Mouse (Mus musculus) heart, embryonic 13.5 days (tissue): ENCODE measurements around the gene Fancm. TPM values are rescaled to one million over a fixed set of nuclear protein-coding genes. Genes with fewer than 3 reads are reported as not detected.
"Not testable (repeated sequence)": the region's sequence is repeated elsewhere in the genome, so short reads cannot be mapped to it uniquely, and the experiment has no call there.

Experiments
- ATAC-seq: fragments of 200-750 bp; cut with Nextera tagmentation; 2 replicates; pipeline ENCODE4 v1.8.0; 2017; ENCODE audit warnings: moderate TSS enrichment; ENCODE audit not compliant: insufficient number of reproducible peaks, low FRiP score, low TSS enrichment; ENCODE audit errors: extremely low read depth
- H3K27ac ChIP-seq: fragments of 300-500 bp; sonication (generic); replicated peaks from 2 replicates; pipeline ENCODE4 v1.5.1; 2015; ENCODE audit warnings: moderate library complexity, mild to moderate bottlenecking, inconsistent platforms
- H3K27me3 ChIP-seq: fragments of 300-500 bp; sonication (generic); replicated peaks from 2 replicates; pipeline ENCODE4 v1.6.1; 2015; ENCODE audit warnings: mild to moderate bottlenecking, inconsistent platforms
- H3K36me3 ChIP-seq: fragments of 300-500 bp; sonication (generic); 2 replicates; pipeline ENCODE4 v1.6.1; 2015; ENCODE audit warnings: mild to moderate bottlenecking, inconsistent platforms
- H3K4me1 ChIP-seq: fragments of 300-500 bp; sonication (generic); 2 replicates; pipeline ENCODE4 v1.6.1; 2015; ENCODE audit warnings: inconsistent platforms
- H3K4me2 ChIP-seq: fragments of 300-500 bp; sonication (generic); 2 replicates; pipeline ENCODE4 v1.6.1; 2015; ENCODE audit warnings: inconsistent platforms, mild to moderate bottlenecking, moderate library complexity
- H3K4me3 ChIP-seq: fragments of 300-500 bp; sonication (generic); 2 replicates; pipeline ENCODE4 v1.5.1; 2015; ENCODE audit warnings: moderate library complexity, mild to moderate bottlenecking, inconsistent platforms
- H3K9ac ChIP-seq: fragments of 300-500 bp; sonication (generic); 2 replicates; pipeline ENCODE4 v1.6.1; 2015; ENCODE audit warnings: inconsistent platforms, mild to moderate bottlenecking, moderate library complexity
- H3K9me3 ChIP-seq: fragments of 300-500 bp; sonication (generic); 2 replicates; pipeline ENCODE4 v1.6.1; 2016; ENCODE audit warnings: inconsistent platforms
- WGBS: fragments of 180-500 bp; shearing (Covaris S2); methylation state at CpG from one replicate; pipeline ENCODE4 v1.1.7; 2015; ENCODE audit warnings: mixed read lengths; 5-methylcytosine and 5-hydroxymethylcytosine counted together
- polyA plus RNA-seq: library from polyadenylated mRNA; unstranded; fragments of >200 nt; fragmentation: Nextera tagmentation; extraction: Ambion mirVana; gene quantifications from 2 replicates; pipeline ENCODE4 v1.2.1, GENCODE M21; 2015

The Fancm gene
- polyA plus RNA-seq, 1 experiment from 2014 or later: 5.9 TPM

GRCm38 (mm10) chr12:65119451-65119850, 44.0 kb downstream of the Fancm start:
- Histone ChIP-seq H3K9me3 (no peaks in the 10 kb centered on the region), H3K9ac (no peak overlapping the region), H3K36me3 (peaks cover 85% of the 10 kb centered on the region), H3K4me1 (no peaks in the 10 kb centered on the region), H3K4me2 (no peak overlapping the region), H3K27ac (no peak overlapping the region), H3K4me3 (no peak overlapping the region), H3K27me3 (no peaks in the 10 kb centered on the region)
- no peak for ATAC-seq
- WGBS: 88% methylated on average over 5 of the region's 5 CpGs

GRCm38 (mm10) chr12:65136121-65136520, 60.7 kb downstream of the Fancm start:
- H3K4me2 ChIP-seq, H3K27ac ChIP-seq, H3K4me1 ChIP-seq, H3K27me3 ChIP-seq, H3K9me3 ChIP-seq, H3K9ac ChIP-seq, ATAC-seq, H3K4me3 ChIP-seq: not testable (repeated sequence)
- WGBS: 93% methylated on average over 4 of the region's 4 CpGs
- H3K36me3 ChIP-seq: peaks cover 78% of the 10 kb centered on the region

DNA sequence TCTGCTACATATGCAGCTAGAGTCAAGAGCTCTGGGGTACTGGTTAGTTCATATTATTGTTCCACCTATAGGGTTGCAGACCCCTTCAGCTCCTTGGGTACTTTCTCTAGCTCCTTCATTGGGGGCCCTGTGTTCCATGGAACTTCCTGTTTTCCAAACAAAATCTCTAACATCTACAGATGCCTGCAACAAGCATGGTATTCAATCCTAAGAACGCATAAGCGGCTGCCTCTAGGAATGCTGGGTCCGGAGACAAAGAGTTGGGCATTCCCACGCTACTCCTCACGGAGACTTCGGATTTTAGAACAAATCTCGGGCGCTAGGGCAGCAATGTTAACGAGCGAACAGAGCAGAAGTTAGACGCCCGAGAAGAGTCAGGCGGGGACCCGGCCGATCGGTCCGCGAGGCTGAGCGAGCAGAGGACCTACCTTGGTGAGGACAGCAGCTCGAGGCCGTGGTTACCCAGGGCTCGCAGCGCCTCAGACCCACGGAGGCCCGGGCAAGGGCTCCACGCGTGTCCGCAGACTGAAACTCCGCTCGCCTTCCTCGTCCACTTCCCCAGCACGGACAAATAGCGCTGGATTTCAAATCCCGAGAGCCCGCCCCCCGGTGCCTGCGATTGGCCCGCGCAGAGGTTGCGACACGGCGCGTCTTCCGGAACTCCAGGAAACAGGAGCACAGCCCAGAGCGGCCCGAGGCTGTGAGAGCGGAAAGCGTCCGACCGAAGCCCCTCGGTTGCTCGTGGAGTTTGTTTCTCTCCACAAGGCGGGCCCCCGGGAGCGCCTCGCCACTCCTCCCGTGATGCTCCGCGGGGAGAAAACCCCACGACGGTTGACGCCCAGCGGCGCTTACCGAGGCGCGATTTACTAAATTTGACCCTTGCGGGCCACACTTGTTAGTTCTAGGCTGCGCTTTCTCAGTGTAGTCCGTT, 96.9 kb downstream of the Fancm start, which contains the start of gene Mis18bp1:
Mis18bp1 (minus strand) TSS at position 584 of the 931 bp plus-strand sequence.
- peak within 1 kb of the TSS; percentile 88 for H3K9ac ChIP-seq
- H3K9me3 ChIP-seq: no peaks in the 10 kb centered on the region
- peaks cover 20% of the 10 kb centered on the region for H3K4me1 ChIP-seq
- no peaks in the 10 kb centered on the region for H3K36me3 ChIP-seq
- under 1% methylated on average over 70 of the region's 70 CpGs for WGBS
- H3K27ac ChIP-seq: peak within 1 kb of the TSS; percentile 94
- no peaks in the 10 kb centered on the region for H3K27me3 ChIP-seq
- peak within 1 kb of the TSS; percentile 90 for H3K4me3 ChIP-seq
- ATAC-seq: peak; percentile 97
- H3K4me2 ChIP-seq: peak within 1 kb of the TSS; percentile 69

DNA sequence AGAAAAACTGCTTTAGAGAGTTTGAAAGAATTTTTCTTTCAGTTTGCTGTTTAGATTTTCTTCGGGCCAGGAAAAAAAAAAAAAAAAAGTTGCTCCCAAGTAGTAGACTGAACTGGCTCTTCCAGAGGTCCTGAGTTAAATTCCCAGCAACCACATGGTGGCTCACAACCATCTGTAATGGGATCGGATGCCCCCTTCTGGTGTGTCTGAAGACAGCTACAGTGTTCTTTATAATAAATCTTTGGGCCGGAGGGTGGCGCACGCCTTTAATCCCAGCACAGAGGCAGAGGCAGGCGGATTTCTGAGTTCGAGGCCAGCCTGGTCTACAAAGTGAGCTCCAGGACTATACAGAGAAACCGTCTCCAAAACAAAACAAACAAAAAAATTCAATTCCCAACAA, 97.6 kb downstream of the Fancm start:
- ATAC-seq, H3K36me3 ChIP-seq, H3K9me3 ChIP-seq, H3K27me3 ChIP-seq: not testable (repeated sequence)
- H3K27ac ChIP-seq: peak overlapping the region; percentile 94
- H3K4me1 ChIP-seq: peaks cover 20% of the 10 kb centered on the region
- H3K4me3 ChIP-seq: peak overlapping the region; percentile 90
- WGBS: 25% methylated on average over 8 of the region's 8 CpGs
- H3K4me2 ChIP-seq: peak overlapping the region; percentile 69
- H3K9ac ChIP-seq: peak overlapping the region; percentile 88

- ATAC-seq: no peak
- 88% methylated on average over 5 of the region's 5 CpGs for WGBS
Measured at GRCm38 (mm10) chr12:65173736-65174135, 98.3 kb downstream of the Fancm start.

More at GRCm38 (mm10) chr12:65173736-65174135, 98.3 kb downstream of the Fancm start:
- no peaks in the 10 kb centered on the region for H3K27me3 ChIP-seq
- no peak overlapping the region; the same call in 1 of the 2 replicates for H3K4me3 ChIP-seq
- no peaks in the 10 kb centered on the region for H3K36me3 ChIP-seq
- peaks cover 20% of the 10 kb centered on the region for H3K4me1 ChIP-seq
- no peak overlapping the region for H3K9ac ChIP-seq
- peak overlapping the region; percentile 69; the same call in 1 of the 2 replicates for H3K4me2 ChIP-seq
- H3K27ac ChIP-seq: no peak overlapping the region
- H3K9me3 ChIP-seq: no peaks in the 10 kb centered on the region

Other genes with a start within 250 kb of the Fancm start
- gene Gm527, start 157.7 kb upstream of the Fancm start, polyA plus RNA-seq: 2.3 and 2.5 TPM in 2 replicates
- gene Klhl28, start 110.1 kb upstream of the Fancm start, polyA plus RNA-seq: 8.7 and 10.1 TPM in 2 replicates
- 15.3 and 17.2 TPM in 2 replicates for gene Togaram1, start 109.8 kb upstream of the Fancm start, polyA plus RNA-seq
- gene Prpf39, start 39.3 kb upstream of the Fancm start, polyA plus RNA-seq: 28.1 and 31.8 TPM in 2 replicates
- gene Fkbp3, start 1.6 kb upstream of the Fancm start, polyA plus RNA-seq: 476 and 518 TPM in 2 replicates
- 34.6 and 35.1 TPM in 2 replicates for gene Mis18bp1, start 97.0 kb downstream of the Fancm start, polyA plus RNA-seq
- gene Wdr20rt, start 149.9 kb downstream of the Fancm start, polyA plus RNA-seq: not detected in 2 replicates